Mouse (Mus musculus) CH12.LX (cell line): ENCODE data around the gene Prkcq. TPM values are rescaled to one million over a fixed set of nuclear protein-coding genes. Genes with fewer than 3 reads are reported as not detected.

ENCODE experiments used
- DNase-seq: peaks from one replicate; pipeline ENCODE4 v3.0.0-alpha.2; 2013; ENCODE audit errors: extremely low read depth
- H3K27ac ChIP-seq: 2 replicates; pipeline ENCODE4 v1.5.1; 2012; ENCODE audit warnings: low read depth, mild to moderate bottlenecking, control low read depth, moderate library complexity; ENCODE audit not compliant: insufficient read depth
- H3K27me3 ChIP-seq: replicated peaks from 2 replicates; pipeline ENCODE3; 2012; ENCODE audit warnings: inconsistent platforms
- H3K36me3 ChIP-seq, 2 experiments: replicated peaks in 1 of 2; 2 replicates each; pipeline versions ENCODE3 to v1.6.1; 2012; ENCODE audit warnings: inconsistent platforms in 1 of 2, low read length in 1 of 2, mild to moderate bottlenecking in 1 of 2, mixed read lengths in 1 of 2, moderate library complexity in 1 of 2; ENCODE audit not compliant: control insufficient read depth in 1 of 2, insufficient read depth in 1 of 2
- H3K4me1 ChIP-seq, 2 experiments: 2 replicates each; pipeline ENCODE4 v1.6.1; 2012; ENCODE audit warnings: inconsistent platforms in 1 of 2, moderate library complexity in 1 of 2; ENCODE audit not compliant: insufficient read depth in 2 of 2, control insufficient read depth in 1 of 2
- H3K4me2 ChIP-seq: 2 replicates; pipeline ENCODE4 v1.6.1; 2012; ENCODE audit warnings: low read depth, mild to moderate bottlenecking, control low read depth; ENCODE audit not compliant: poor library complexity, insufficient read depth, severe bottlenecking
- H3K4me3 ChIP-seq, 3 experiments: fragments of 150-350 bp in 1 of 3; sonication (generic) in 1 of 3; replicated peaks in 1 of 3; 2 replicates each; pipeline versions ENCODE3 to v1.5.1; 2011 to 2012; ENCODE audit warnings: low read depth in 2 of 3, low read length in 2 of 3, mild to moderate bottlenecking in 2 of 3, moderate library complexity in 2 of 3, control low read depth in 1 of 3, improper control_type of control experiment in 1 of 3, inconsistent platforms in 1 of 3, mixed read lengths in 1 of 3; ENCODE audit not compliant: poor library complexity in 1 of 3
- H3K79me2 ChIP-seq: replicated peaks from 2 replicates; pipeline ENCODE4 v1.6.1; 2012; ENCODE audit warnings: mild to moderate bottlenecking, moderate library complexity; ENCODE audit not compliant: control insufficient read depth, poor library complexity, insufficient read depth, severe bottlenecking; ENCODE audit errors: extremely low read depth
- H3K9ac ChIP-seq: 2 replicates; pipeline ENCODE4 v1.6.1; 2012; ENCODE audit warnings: low read depth, mild to moderate bottlenecking, control low read depth, moderate library complexity; ENCODE audit not compliant: insufficient read depth
- H3K9me3 ChIP-seq: replicated peaks from 2 replicates; pipeline ENCODE3; 2012; ENCODE audit warnings: low read length, inconsistent platforms, mixed read lengths
- BHLHE40 ChIP-seq: IDR thresholded peaks from 2 replicates; pipeline ENCODE4 v1.6.1; 2011; ENCODE audit warnings: mild to moderate bottlenecking, low read depth, low read length, improper control_type of control experiment
- CHD1 ChIP-seq: IDR thresholded peaks from 2 replicates; pipeline ENCODE4 v1.6.1; 2012; ENCODE audit warnings: low read depth, low read length, improper control_type of control experiment, inconsistent platforms
- ELF1 ChIP-seq: IDR thresholded peaks from 2 replicates; pipeline ENCODE4 v1.6.1; 2014; ENCODE audit warnings: low read depth, mild to moderate bottlenecking, inconsistent platforms, low read length, improper control_type of control experiment
- EP300 ChIP-seq: IDR thresholded peaks from 2 replicates; pipeline ENCODE4 v1.6.1; 2011; ENCODE audit warnings: low read length, improper control_type of control experiment
- ETS1 ChIP-seq: conservative IDR thresholded peaks from 2 replicates; pipeline ENCODE4 v1.6.1; 2012; ENCODE audit warnings: low read depth, mild to moderate bottlenecking, inconsistent platforms, low read length, improper control_type of control experiment, moderate library complexity
- GABPA ChIP-seq: IDR thresholded peaks from 2 replicates; pipeline ENCODE4 v1.6.1; 2012; ENCODE audit warnings: low read depth, low read length, improper control_type of control experiment, inconsistent platforms; ENCODE audit not compliant: insufficient replicate concordance
- HCFC1 ChIP-seq: IDR thresholded peaks from 2 replicates; pipeline ENCODE4 v1.6.1; 2012; ENCODE audit warnings: low read depth, mild to moderate bottlenecking, inconsistent platforms, low read length, improper control_type of control experiment
- IRF4 ChIP-seq: IDR thresholded peaks from 2 replicates; pipeline ENCODE4 v1.6.1; 2014; ENCODE audit warnings: low read depth, mild to moderate bottlenecking, inconsistent platforms, low read length, improper control_type of control experiment
- JUN ChIP-seq: IDR thresholded peaks from 2 replicates; pipeline ENCODE4 v1.6.1; 2011; ENCODE audit warnings: low read depth, mild to moderate bottlenecking, low read length, improper control_type of control experiment, moderate library complexity; ENCODE audit not compliant: insufficient read depth
- JUND ChIP-seq: conservative IDR thresholded peaks from 2 replicates; pipeline ENCODE4 v1.6.1; 2011; ENCODE audit warnings: low read depth, low read length, improper control_type of control experiment
- KAT2A ChIP-seq: IDR thresholded peaks from 2 replicates; pipeline ENCODE4 v1.6.1; 2012; ENCODE audit warnings: low read length, improper control_type of control experiment, inconsistent platforms; ENCODE audit not compliant: insufficient replicate concordance
- MAFK ChIP-seq: IDR thresholded peaks from 2 replicates; pipeline ENCODE4 v1.6.1; 2011; ENCODE audit warnings: low read length, improper control_type of control experiment; ENCODE audit not compliant: insufficient replicate concordance
- MAZ ChIP-seq: IDR thresholded peaks from 2 replicates; pipeline ENCODE4 v1.6.1; 2012; ENCODE audit warnings: low read depth, mild to moderate bottlenecking, inconsistent platforms, low read length, improper control_type of control experiment, moderate library complexity
- MXI1 ChIP-seq: IDR thresholded peaks from 2 replicates; pipeline ENCODE4 v1.6.1; 2011; ENCODE audit warnings: mild to moderate bottlenecking, low read depth, low read length, improper control_type of control experiment
- MYC ChIP-seq: IDR thresholded peaks from 2 replicates; pipeline ENCODE4 v1.6.1; 2011; ENCODE audit warnings: low read depth, mild to moderate bottlenecking, improper control_type of control experiment, low read length
- NELFE ChIP-seq: IDR thresholded peaks from 2 replicates; pipeline ENCODE4 v1.6.1; 2011; ENCODE audit warnings: low read depth, low read length, improper control_type of control experiment
- NRF1 ChIP-seq: IDR thresholded peaks from 2 replicates; pipeline ENCODE4 v1.6.1; 2014; ENCODE audit warnings: low read depth, mild to moderate bottlenecking, inconsistent platforms, low read length, improper control_type of control experiment, moderate library complexity
- POLR2A ChIP-seq: IDR thresholded peaks from 2 replicates; pipeline ENCODE4 v1.6.1; 2011; ENCODE audit warnings: low read depth, mild to moderate bottlenecking, improper control_type of control experiment, low read length
- RAD21 ChIP-seq: IDR thresholded peaks from 2 replicates; pipeline ENCODE4 v1.6.1; 2011; ENCODE audit warnings: low read depth, mild to moderate bottlenecking, low read length, improper control_type of control experiment, moderate library complexity
- SIN3A ChIP-seq: IDR thresholded peaks from 2 replicates; pipeline ENCODE4 v1.6.1; 2012; ENCODE audit warnings: low read length, improper control_type of control experiment, inconsistent platforms
- SMC3 ChIP-seq: IDR thresholded peaks from 2 replicates; pipeline ENCODE4 v1.6.1; 2011; ENCODE audit warnings: low read depth, low read length, improper control_type of control experiment
- TBP ChIP-seq: conservative IDR thresholded peaks from 2 replicates; pipeline ENCODE4 v1.6.1; 2011; ENCODE audit warnings: low read depth, low read length, improper control_type of control experiment
- TCF12 ChIP-seq: IDR thresholded peaks from 2 replicates; pipeline ENCODE4 v1.6.1; 2014; ENCODE audit warnings: low read depth, mild to moderate bottlenecking, inconsistent platforms, low read length, improper control_type of control experiment
- UBTF ChIP-seq: IDR thresholded peaks from 2 replicates; pipeline ENCODE4 v1.6.1; 2012; ENCODE audit warnings: low read depth, mild to moderate bottlenecking, inconsistent platforms, low read length, improper control_type of control experiment, moderate library complexity
- USF1 ChIP-seq: IDR thresholded peaks from 2 replicates; pipeline ENCODE4 v1.6.1; 2014; ENCODE audit warnings: low read depth, mild to moderate bottlenecking, inconsistent platforms, low read length, improper control_type of control experiment
- ZC3H11A ChIP-seq: IDR thresholded peaks from 2 replicates; pipeline ENCODE4 v1.6.1; 2012; ENCODE audit warnings: low read depth, mild to moderate bottlenecking, inconsistent platforms, low read length, improper control_type of control experiment
- ZKSCAN1 ChIP-seq: IDR thresholded peaks from 2 replicates; pipeline ENCODE4 v1.6.1; 2012; ENCODE audit warnings: low read depth, inconsistent platforms, low read length, improper control_type of control experiment, borderline replicate concordance
- ZMIZ1 ChIP-seq: IDR thresholded peaks from 2 replicates; pipeline ENCODE4 v1.6.1; 2012; ENCODE audit warnings: low read depth, mild to moderate bottlenecking, inconsistent platforms, low read length, improper control_type of control experiment
- ZNF384 ChIP-seq: IDR thresholded peaks from 2 replicates; pipeline ENCODE4 v1.6.1; 2012; ENCODE audit warnings: low read depth, low read length, improper control_type of control experiment, inconsistent platforms
- dilution Hi-C: fragments of 300-500 bp; cut with MboI; formaldehyde crosslinking; loops from 2 replicates; pipeline ENCODE4 v1.14.3; 2020; ENCODE audit warnings: low sequenced_read_pairs; ENCODE audit not compliant: extremely low pct_unique_long_range_greater_than_20kb, extremely low pct_ligation_motif_present
- in situ Hi-C: fragments of 300-500 bp; cut with MboI; formaldehyde crosslinking; loops from 3 replicates; pipeline ENCODE4 v1.14.3; 2019; ENCODE audit warnings: low sequenced_read_pairs, low pct_ligation_motif_present, low pct_unique_long_range_greater_than_20kb, mixed read lengths
- polyA plus RNA-seq: library from polyadenylated mRNA; unstranded; fragments of >175 nt; gene quantifications from 2 replicates; pipeline ENCODE4 v1.2.1, GENCODE M21; 2012; ENCODE audit warnings: low read depth; ENCODE audit not compliant: insufficient read length
- total RNA-seq, 2 experiments: library from RNA; depleted of rRNA; stranded (reverse); fragments of 300-350 nt in 1 of 2; fragments of >200 nt in 1 of 2; gene quantifications; 2 replicates each; pipeline ENCODE4 v1.2.3; 2012 to 2014

The Prkcq gene
- total and polyA plus RNA-seq, 3 experiments: not detected

- H3K4me2 ChIP-seq: no peak overlapping the region
- TF ChIP-seq NELFE (no peak), TCF12 (no peak), ETS1 (no peak), ZKSCAN1 (no peak), SMC3 (no peak), ZNF384 (no peak), POLR2A (no peak), KAT2A (no peak), ELF1 (no peak), MAZ (no peak), MAFK (no peak), ZMIZ1 (no peak), IRF4 (no peak)
- no peak overlapping the region for H3K27ac ChIP-seq
- no peaks in the 10 kb centered on the region for H3K36me3 ChIP-seq
- H3K4me1 ChIP-seq: peaks cover 0 to 12% of the 10 kb centered on the region in 2 experiments; a peak in 3 of 4 replicates
- H3K27me3 ChIP-seq: no peaks in the 10 kb centered on the region
- in situ Hi-C loops (no loop called here), dilution Hi-C loops (no loop called here)
- no peaks in the 10 kb centered on the region for H3K9me3 ChIP-seq
- H3K9ac ChIP-seq: no peak overlapping the region
- H3K79me2 ChIP-seq: no peaks in the 10 kb centered on the region
- no peak overlapping the region for H3K4me3 ChIP-seq
- DNase-seq: no peak
These were observed 47.4 kb downstream of the Prkcq start for GRCm38 (mm10) chr2:11219262-11219661.

- dilution Hi-C loops: no loop called here
These were observed 53.0 kb downstream of the Prkcq start for GRCm38 (mm10) chr2:11224808-11225484.

More at GRCm38 (mm10) chr2:11224808-11225484, 53.0 kb downstream of the Prkcq start:
- Histone ChIP-seq H3K79me2 (no peaks in the 10 kb centered on the region), H3K9me3 (no peaks in the 10 kb centered on the region), H3K4me3 (no peak overlapping the region), H3K36me3 (no peaks in the 10 kb centered on the region), H3K27ac (no peak overlapping the region), H3K4me1 (peaks cover 0 to 6% of the 10 kb centered on the region in 2 experiments; a peak in 1 of 4 replicates), H3K27me3 (no peaks in the 10 kb centered on the region), H3K9ac (no peak overlapping the region), H3K4me2 (no peak overlapping the region)
- in situ Hi-C loops: no loop called here
- no peak for DNase-seq
- TF ChIP-seq UBTF (no peak), HCFC1 (no peak), JUND (no peak), BHLHE40 (no peak), IRF4 (no peak), SIN3A (no peak), ZNF384 (no peak), NRF1 (no peak), ELF1 (no peak), TBP (no peak), MYC (no peak), EP300 (no peak), JUN (no peak), GABPA (no peak), MXI1 (no peak), CHD1 (no peak), ZC3H11A (no peak), USF1 (no peak), ETS1 (no peak), RAD21 (no peak)
